Mouse (Mus musculus) limb, embryonic 11.5 days (tissue): Measurements from ENCODE around the gene Neurl2. TPM values are rescaled to one million over a fixed set of nuclear protein-coding genes. Genes with fewer than 3 reads are reported as not detected.
A peak's percentile ranks its signal among the peaks of the same experiment; 100 is the strongest.
"Not testable (repeated sequence)": the region's sequence is repeated elsewhere in the genome, so short reads cannot be mapped to it uniquely, and the experiment has no call there.

ENCODE experiments used
- ATAC-seq: fragments of 200-750 bp; cut with Nextera tagmentation; 2 replicates; pipeline ENCODE4 v1.8.0; 2017; ENCODE audit warnings: low read depth; ENCODE audit not compliant: insufficient number of reproducible peaks, low FRiP score, low TSS enrichment
- DNase-seq: peaks from one replicate; pipeline ENCODE4 v3.0.0-alpha.2; 2015; ENCODE audit warnings: low spot score
- H3K27ac ChIP-seq: fragments of 300-500 bp; sonication (generic); replicated peaks from 2 replicates; pipeline ENCODE4 v1.5.1; 2014; ENCODE audit warnings: low read depth, mild to moderate bottlenecking, low read length
- H3K27me3 ChIP-seq: fragments of 300-500 bp; sonication (generic); 2 replicates; pipeline ENCODE4 v1.6.1; 2014; ENCODE audit warnings: mild to moderate bottlenecking, low read length, mixed read lengths; ENCODE audit not compliant: control insufficient read depth, insufficient read depth
- H3K36me3 ChIP-seq: fragments of 300-500 bp; sonication (generic); 2 replicates; pipeline ENCODE4 v1.6.1; 2014; ENCODE audit warnings: mild to moderate bottlenecking, low read length, moderate library complexity, mixed read lengths; ENCODE audit not compliant: control insufficient read depth, insufficient read depth
- H3K4me1 ChIP-seq: fragments of 300-500 bp; sonication (generic); 2 replicates; pipeline ENCODE4 v1.6.1; 2014; ENCODE audit warnings: low read length, mixed read lengths; ENCODE audit not compliant: control insufficient read depth, insufficient read depth
- H3K4me2 ChIP-seq: fragments of 300-500 bp; sonication (generic); 2 replicates; pipeline ENCODE4 v1.6.1; 2014; ENCODE audit warnings: low read depth, mild to moderate bottlenecking, moderate library complexity; ENCODE audit not compliant: severe bottlenecking
- H3K4me3 ChIP-seq: fragments of 300-500 bp; sonication (generic); 2 replicates; pipeline ENCODE4 v1.5.1; 2014; ENCODE audit warnings: low read depth, low read length
- H3K9ac ChIP-seq: fragments of 300-500 bp; sonication (generic); 2 replicates; pipeline ENCODE4 v1.6.1; 2014; ENCODE audit warnings: mild to moderate bottlenecking, low read length
- H3K9me3 ChIP-seq: fragments of 300-500 bp; sonication (generic); 2 replicates; pipeline ENCODE4 v1.6.1; 2016; ENCODE audit warnings: low read length; ENCODE audit not compliant: control insufficient read depth
- WGBS: fragments of 180-500 bp; shearing (Covaris S2); extraction: QIAGEN DNeasy Blood & Tissue Kit; methylation state at CpG from one replicate; pipeline ENCODE4 v1.1.7; 2014; 5-methylcytosine and 5-hydroxymethylcytosine counted together
- polyA plus RNA-seq: library from polyadenylated mRNA; unstranded; fragments of >200 nt; fragmentation: Nextera tagmentation; extraction: Ambion mirVana; gene quantifications from 2 replicates; pipeline ENCODE4 v1.2.1, GENCODE M21; 2014

Neurl2 gene
- polyA plus RNA-seq, 1 experiment from 2014 or later, result 5.9 TPM

- no peaks in the 10 kb centered on the region for H3K9me3 ChIP-seq
- H3K27ac ChIP-seq, result no peak overlapping the region
- no peaks in the 10 kb centered on the region for H3K27me3 ChIP-seq
- peak overlapping the region; percentile 78; the same call in 1 of the 2 replicates for H3K9ac ChIP-seq
- H3K4me2 ChIP-seq, result peak overlapping the region; percentile 71
- DNase-seq, result no peak
- no peak for ATAC-seq
- peaks cover 7% of the 10 kb centered on the region; the same call in 1 of the 2 replicates for H3K36me3 ChIP-seq
- H3K4me3 ChIP-seq, result peak overlapping the region; percentile 86
- WGBS, result 55% methylated on average over 1 of the region's 1 CpGs
- H3K4me1 ChIP-seq, result peaks cover 4% of the 10 kb centered on the region
Observed at GRCm38 (mm10) chr2:164803921-164804313, 29.3 kb downstream of the Neurl2 start.

GRCm38 (mm10) chr2:164803201-164803920 lies 29.9 kb downstream of the Neurl2 start:
- Histone ChIP-seq H3K4me1 (peaks cover 4% of the 10 kb centered on the region), H3K27ac (no peak overlapping the region), H3K9me3 (no peaks in the 10 kb centered on the region), H3K27me3 (no peaks in the 10 kb centered on the region), H3K4me2 (peak overlapping the region; percentile 71; the same call in 1 of the 2 replicates), H3K9ac (no peak overlapping the region), H3K4me3 (peak overlapping the region; percentile 86), H3K36me3 (peaks cover 7% of the 10 kb centered on the region; the same call in 1 of the 2 replicates)
- DNase-seq, result no peak
- no peak for ATAC-seq
- WGBS, result 91% methylated on average over 16 of the region's 16 CpGs

GRCm38 (mm10) chr2:164800252-164801004 lies 32.8 kb downstream of the Neurl2 start:
- H3K4me1 ChIP-seq, result peaks cover 4% of the 10 kb centered on the region
- peaks cover 11% of the 10 kb centered on the region; the same call in 1 of the 2 replicates for H3K36me3 ChIP-seq
- no peak overlapping the region for H3K9ac ChIP-seq
- no peak for ATAC-seq
- 89% methylated on average over 13 of the region's 13 CpGs for WGBS
- no peaks in the 10 kb centered on the region for H3K27me3 ChIP-seq
- H3K9me3 ChIP-seq, result no peaks in the 10 kb centered on the region
- no peak overlapping the region for H3K4me2 ChIP-seq
- DNase-seq, result no peak
- no peak overlapping the region for H3K27ac ChIP-seq
- H3K4me3 ChIP-seq, result no peak overlapping the region

GRCm38 (mm10) chr2:164798554-164798953 lies 34.7 kb downstream of the Neurl2 start:
- not testable (repeated sequence) for H3K4me3 ChIP-seq, ATAC-seq, DNase-seq, H3K4me1 ChIP-seq, H3K9ac ChIP-seq, H3K27ac ChIP-seq, H3K27me3 ChIP-seq, H3K9me3 ChIP-seq, H3K4me2 ChIP-seq
- H3K36me3 ChIP-seq, result peaks cover 11% of the 10 kb centered on the region; the same call in 1 of the 2 replicates
- 81% methylated on average over 6 of the region's 6 CpGs for WGBS

GRCm38 (mm10) chr2:164795868-164796267 lies 37.4 kb downstream of the Neurl2 start:
- H3K9ac ChIP-seq, result no peak overlapping the region
- DNase-seq (no peak), ATAC-seq (no peak)
- no peaks in the 10 kb centered on the region for H3K9me3 ChIP-seq
- no peak overlapping the region for H3K4me2 ChIP-seq
- no peak overlapping the region for H3K27ac ChIP-seq
- 88% methylated on average over 4 of the region's 4 CpGs for WGBS
- H3K4me1 ChIP-seq, result no peaks in the 10 kb centered on the region
- H3K4me3 ChIP-seq, result no peak overlapping the region
- H3K36me3 ChIP-seq, result peaks cover 6% of the 10 kb centered on the region; the same call in 1 of the 2 replicates
- H3K27me3 ChIP-seq, result no peaks in the 10 kb centered on the region

GRCm38 (mm10) chr2:164794293-164794692 lies 39.0 kb downstream of the Neurl2 start:
- Histone ChIP-seq H3K27me3 (no peaks in the 10 kb centered on the region), H3K4me2 (no peak overlapping the region), H3K36me3 (peaks cover 4% of the 10 kb centered on the region; the same call in 1 of the 2 replicates), H3K9me3 (no peaks in the 10 kb centered on the region), H3K4me1 (no peaks in the 10 kb centered on the region), H3K4me3 (no peak overlapping the region), H3K27ac (no peak overlapping the region), H3K9ac (no peak overlapping the region)
- DNase-seq (peak; percentile 82), ATAC-seq (peak; percentile 58; the same call in 1 of the 2 replicates)
- 44% methylated on average over 5 of the region's 5 CpGs for WGBS

GRCm38 (mm10) chr2:164793772-164794171 lies 39.5 kb downstream of the Neurl2 start:
- ATAC-seq, result no peak

GRCm38 (mm10) chr2:164793236-164793635 lies 40.0 kb downstream of the Neurl2 start:
- 0 out of 2 replicates have a peak, but pooled peaks cover 2% of the 10 kb centered on the region for H3K4me1 ChIP-seq
- H3K9ac ChIP-seq, result no peak overlapping the region
- WGBS, result 84% methylated on average over 3 of the region's 3 CpGs
- H3K4me3 ChIP-seq, result no peak overlapping the region
- DNase-seq (peak; percentile 71), ATAC-seq (no peak)
- peaks cover 4% of the 10 kb centered on the region; the same call in 1 of the 2 replicates for H3K36me3 ChIP-seq
- no peak overlapping the region for H3K4me2 ChIP-seq
- no peaks in the 10 kb centered on the region for H3K9me3 ChIP-seq
- H3K27me3 ChIP-seq, result no peaks in the 10 kb centered on the region
- H3K27ac ChIP-seq, result no peak overlapping the region

More at GRCm38 (mm10) chr2:164793772-164794171, 39.5 kb downstream of the Neurl2 start:
- H3K27me3 ChIP-seq, result no peaks in the 10 kb centered on the region
- H3K9me3 ChIP-seq, result no peaks in the 10 kb centered on the region
- H3K27ac ChIP-seq, result no peak overlapping the region
- H3K36me3 ChIP-seq, result peaks cover 4% of the 10 kb centered on the region; the same call in 1 of the 2 replicates
- no peak overlapping the region for H3K9ac ChIP-seq
- H3K4me3 ChIP-seq, result no peak overlapping the region
- DNase-seq, result no peak
- H3K4me2 ChIP-seq, result no peak overlapping the region
- H3K4me1 ChIP-seq, result no peaks in the 10 kb centered on the region
- 90% methylated on average over 2 of the region's 2 CpGs for WGBS
